Mouse (Mus musculus): ENCODE data around the gene R3hcc1l.

GRCm38 (mm10) chr19:42600591-42600990 lies 82.0 kb downstream of the R3hcc1l start:
- TF ChIP-seq POLR2A (IDR thresholded peaks at IDR 0.05; ENCODE audit: borderline replicate concordance, extremely low read depth, low read depth, low read length) (no peak), CTCF (IDR thresholded peaks at IDR 0.05; ENCODE audit: insufficient read depth, low read length) (no peak)
